In the genomic region with DNA sequence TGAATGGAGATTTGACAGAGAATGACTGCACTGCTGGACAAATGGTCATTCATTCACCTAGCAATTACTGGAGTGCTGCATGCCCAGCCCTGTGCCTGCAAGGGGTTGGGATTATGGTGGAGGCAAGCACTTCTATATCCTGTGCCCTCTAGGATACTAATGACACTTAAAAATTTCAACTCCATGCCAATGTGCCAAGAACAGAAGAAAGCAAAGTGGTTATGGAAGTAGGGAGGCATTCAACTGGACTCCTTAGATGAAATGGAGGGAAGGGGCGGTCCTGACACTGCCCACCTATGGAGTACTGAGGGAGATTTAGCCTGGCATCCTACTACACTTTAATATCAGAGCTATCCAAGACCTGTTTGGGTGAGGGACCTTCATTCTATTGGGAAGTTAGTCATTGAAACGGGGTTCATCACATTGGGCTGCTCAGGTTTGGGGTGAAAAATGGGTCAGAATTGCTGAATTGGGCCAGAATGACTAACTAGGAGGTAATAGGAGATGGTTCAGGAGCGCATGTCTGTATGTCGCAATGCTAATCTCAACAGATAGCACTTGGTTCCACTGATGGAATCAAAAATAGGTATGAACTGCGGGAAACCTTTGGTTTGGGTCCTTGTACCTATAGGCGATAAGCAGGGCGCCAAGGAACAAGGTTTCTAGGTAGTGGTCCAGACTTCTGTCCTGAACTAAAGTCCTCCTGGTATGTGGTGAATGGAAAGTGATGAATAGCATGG, we compare ENCODE assay signal across 1 mouse cellular context.
TF ChIP-seq lines count a peak whose summit lies in the region.

No protein-coding gene starts in this region.

TF ChIP-seq in CH12.LX, 34 proteins besides CTCF, POLR2A, EP300 and RAD21 (continued from another document):
- no peak for TF ChIP-seq MYC (IDR thresholded peaks at IDR 0.05; ENCODE audit: low read depth, low read length)
